Mouse (Mus musculus) kidney, adult 9 months (tissue): ENCODE measurements at regions not wholly inside any gene's neighbourhood (a gene's known extent, or its start where the extent isn't known, plus 50 kb on each side); places are given as distances from the start of the nearest gene placed in this dataset.
"Not testable (repeated sequence)": the region's sequence is repeated elsewhere in the genome, so short reads cannot be mapped to it uniquely, and the experiment has no call there.

Experiments
- DNase-seq: peaks from one replicate; pipeline ENCODE4 v3.0.0; 2022

DNA sequence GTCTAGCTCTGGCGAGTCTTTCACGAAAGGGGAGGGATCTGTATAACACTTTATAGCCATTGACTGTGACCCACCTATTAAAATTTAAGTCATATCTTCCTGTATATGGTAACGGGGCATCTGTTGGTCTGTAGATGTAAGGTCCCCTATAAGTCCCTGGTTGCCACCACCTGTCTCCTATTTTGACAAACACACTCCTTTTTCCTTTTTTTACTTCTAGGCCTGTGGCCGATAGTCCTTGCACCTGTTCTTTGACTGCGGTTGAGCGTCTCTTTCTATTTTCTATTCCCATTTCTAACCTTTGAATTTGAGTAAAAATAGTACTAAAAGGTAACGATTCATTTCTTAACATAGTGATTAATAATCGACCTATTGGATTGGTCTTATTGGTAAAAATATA lies 1034.1 kb upstream of the Sel1l start:
- not testable (repeated sequence) for DNase-seq

DNA sequence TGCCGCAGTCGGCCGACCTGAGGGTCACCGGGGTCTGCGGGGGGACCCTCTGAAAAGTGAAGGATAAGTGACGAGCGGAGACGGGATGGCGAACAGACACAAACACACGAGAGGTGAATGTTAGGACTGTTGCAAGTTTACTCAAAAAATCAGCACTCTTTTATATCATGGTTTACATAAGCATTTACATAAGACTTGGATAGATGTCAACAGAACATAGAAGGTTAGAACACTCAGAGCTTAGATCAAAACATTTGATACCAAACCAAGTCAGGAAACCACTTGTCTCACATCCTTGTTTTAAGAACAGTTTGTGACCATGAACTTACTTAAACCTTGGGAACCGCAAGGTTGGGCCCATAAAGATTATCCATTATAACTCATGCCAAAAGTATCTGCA lies 1033.6 kb upstream of the Sel1l start:
- not testable (repeated sequence) for DNase-seq

DNA sequence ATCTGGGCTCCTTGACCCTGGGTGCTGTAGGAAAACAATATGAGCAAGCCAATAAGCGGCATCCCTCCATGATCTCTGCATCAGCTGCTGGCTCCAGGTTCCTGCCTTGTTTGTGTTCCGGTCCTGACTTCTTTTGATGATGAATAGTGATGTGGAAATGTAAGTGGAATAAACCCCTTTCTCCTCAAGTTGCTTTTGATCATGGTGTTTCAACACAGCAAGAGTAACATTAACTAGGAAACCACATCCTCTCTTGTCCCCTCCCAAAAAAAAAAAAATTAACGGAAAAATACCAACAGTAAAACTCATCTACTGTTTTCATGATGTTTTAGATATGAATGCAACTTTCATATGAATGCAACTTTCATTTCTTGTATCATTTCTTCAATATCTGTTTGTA lies 1024.6 kb upstream of the Sel1l start:
- no peak for DNase-seq

DNA sequence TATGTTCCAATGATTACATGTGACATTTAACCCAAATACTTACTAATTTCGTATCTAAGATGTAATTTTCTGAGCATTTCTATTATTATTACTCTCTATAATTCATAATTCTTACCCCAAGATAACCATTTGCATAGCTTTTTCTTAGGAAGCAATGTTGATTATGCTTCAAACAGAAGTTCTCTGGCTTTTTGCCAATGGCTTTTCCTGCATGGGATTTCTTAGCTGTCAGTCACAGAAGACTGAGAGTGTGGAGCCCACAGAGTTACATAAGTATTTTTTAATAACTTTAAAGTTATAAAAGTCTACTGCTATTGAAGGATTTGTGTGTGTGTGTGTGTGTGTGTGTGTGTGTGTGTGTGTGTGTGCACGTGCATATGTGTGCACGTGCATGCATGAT lies 1020.4 kb upstream of the Sel1l start:
- no peak for DNase-seq

DNA sequence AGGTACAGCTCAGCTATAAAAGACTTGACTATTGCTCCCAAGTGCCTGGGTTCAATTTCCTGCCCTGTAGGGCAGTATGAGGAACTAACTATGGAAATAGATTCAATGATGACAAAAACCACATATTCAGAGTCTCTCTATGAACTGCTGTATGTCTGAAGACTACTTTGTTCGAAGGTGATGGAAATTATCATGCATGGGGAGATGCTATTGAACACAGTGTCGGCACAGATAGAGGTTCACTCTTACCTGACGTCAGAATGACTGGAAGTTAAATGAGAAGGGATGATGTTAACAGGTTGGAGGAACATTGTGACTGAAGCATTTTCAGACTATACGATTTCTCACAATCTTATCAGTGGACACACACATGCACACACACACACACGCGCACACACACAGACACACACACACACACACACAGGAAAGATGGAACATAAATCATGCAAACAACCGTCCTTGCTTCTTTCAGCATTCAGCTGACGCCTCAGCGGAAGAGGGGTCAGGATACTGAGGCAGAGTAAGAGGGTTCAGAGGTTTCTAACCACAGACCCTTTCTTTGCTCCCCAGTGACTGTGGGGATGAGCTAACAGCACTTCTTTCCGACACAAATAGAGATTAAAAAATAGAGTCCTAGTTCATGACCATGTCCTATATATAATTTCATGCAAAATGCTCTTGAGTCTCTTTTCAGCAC lies 974.3 kb upstream of the Sel1l start:
- no peak for DNase-seq

DNA sequence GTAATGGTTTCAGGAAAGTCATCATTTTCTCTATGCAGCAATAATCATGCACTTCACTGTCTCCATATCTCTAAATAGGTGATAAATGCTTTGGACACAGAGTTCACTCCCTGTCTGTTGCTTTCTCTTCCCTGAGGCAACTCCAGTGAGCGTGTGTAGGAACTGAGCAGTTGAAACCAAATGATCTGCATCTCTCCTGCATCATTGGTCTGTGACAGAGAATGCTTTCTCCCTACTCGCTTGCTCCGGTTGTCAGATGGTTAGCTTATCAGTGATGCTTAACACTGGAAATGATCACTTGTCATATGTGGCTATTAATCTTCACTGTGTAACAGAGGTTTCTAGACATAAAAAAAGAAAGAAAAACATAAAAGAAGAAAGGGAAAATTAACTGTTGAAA lies 969.7 kb upstream of the Sel1l start:
- no peak for DNase-seq

DNA sequence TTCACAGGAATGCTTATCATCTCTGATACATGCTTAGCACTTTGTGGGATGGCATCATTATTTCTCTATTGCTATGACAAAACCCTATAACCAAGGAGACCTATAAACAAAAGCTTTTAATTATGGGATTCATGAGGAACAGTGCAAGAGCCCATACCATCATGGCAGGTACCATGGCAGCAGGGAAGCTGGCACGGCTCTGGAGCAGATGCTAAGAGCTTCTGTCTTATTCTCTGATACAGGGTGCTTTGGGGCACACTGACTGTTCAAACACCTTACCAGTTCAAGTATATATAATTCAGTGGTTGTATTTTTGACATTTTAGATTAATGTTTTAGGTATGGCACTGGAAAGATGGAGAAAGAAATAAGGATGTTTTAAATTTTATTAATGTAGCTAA lies 952.2 kb upstream of the Sel1l start:
- no peak for DNase-seq

DNA sequence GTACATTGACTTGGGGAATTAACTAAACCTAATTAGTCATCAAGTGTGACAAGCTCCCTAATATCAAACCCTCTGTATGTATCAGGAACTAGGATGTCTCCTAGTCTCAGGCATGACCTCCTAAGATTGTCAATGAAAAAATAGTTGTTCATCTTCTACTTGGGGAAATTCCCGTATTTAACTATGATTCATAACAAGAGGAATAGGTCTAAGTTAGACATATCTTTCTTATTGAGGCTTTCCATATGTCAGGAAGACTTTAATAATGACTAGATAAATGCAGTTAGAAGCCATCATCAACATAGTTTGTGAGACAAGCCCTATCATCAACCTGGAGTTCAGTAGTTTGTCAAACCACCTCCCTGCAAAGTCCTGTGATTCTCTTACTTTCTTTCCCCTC lies 934.4 kb upstream of the Sel1l start:
- DNase-seq = no peak

DNA sequence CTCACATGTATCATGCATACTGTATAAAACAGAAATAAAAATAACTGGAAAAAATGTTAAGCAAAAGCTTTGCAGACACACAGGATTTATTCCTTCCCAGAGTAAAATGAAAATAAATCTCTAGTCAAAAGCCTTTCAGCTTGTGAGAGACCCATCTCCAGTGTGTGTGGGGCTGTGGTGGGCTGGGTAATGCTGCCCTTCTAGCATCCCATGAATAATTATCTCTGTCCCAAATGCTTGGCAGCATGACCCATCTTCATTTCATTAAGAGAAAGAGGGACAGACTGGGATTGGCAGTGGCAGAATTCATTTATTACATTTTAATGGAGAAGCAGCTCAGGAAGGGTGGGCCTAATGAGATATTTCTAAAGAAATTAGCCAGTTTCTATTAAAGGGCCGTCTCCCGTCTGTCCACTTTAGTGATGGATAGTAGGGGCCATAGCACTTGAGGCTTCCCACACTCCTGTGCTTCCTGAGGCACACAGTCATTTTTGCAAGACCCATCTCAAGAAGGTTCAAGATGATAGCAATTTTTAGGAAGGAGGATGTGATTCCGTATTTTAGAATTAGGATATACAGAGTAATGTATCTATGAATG lies 930.8 kb upstream of the Sel1l start:
- DNase-seq = no peak

DNA sequence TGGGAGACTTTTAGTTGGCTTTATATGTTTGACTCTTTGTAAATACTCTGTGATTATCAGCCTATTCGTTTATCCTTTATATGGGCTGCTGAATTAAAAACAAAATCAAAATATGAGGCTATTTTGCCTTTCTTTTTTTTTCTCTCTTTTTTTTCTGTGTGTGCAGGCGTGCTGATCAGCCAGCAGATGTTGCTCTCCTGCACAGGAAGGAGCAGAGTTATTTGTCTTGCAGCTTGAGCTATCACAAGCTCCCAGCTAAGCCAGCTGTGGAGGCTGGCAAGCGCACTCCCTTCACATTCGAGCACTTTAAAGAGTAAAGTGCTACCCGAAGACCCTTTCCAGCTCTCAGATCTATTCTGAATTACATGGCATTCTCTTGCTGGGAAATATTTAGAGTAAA lies 926.7 kb upstream of the Sel1l start:
- no peak for DNase-seq

DNA sequence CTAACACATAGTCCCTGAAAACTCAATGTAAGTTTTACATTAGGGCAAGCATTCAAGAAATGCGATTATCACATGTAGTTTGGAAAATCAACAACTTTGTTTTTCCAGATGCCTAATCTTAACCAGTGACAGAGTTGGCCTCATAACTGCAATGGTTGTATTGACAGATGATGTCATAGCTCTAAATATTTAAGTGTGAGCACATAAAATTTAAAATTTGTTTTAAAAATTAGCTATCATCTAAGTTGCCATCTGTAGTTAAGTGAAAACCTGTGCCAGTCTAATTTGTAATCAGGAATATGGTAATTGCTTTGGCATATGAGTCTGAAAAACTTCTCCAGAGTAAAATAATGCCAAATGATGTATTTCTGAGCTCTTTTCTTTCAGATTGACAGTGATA lies 899.6 kb upstream of the Sel1l start:
- no peak for DNase-seq

DNA sequence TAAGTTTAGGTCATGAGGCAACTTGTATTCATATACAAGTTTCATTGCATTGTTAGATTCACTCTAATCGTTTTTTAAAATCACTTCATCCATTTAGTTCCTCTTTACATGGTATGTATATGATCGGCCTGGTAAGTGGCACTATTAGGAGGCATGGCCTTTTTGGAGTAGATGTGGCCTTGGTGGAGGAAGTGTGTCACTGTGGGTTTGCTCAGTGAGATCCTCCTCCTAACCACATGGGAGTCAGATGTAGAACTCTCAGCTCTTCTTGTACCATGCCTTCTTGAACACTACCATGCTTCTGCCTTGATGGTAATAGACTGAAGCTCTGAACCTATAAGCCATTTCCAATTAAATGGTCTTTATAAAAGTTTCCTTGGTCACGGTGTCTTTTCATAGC lies 891.9 kb upstream of the Sel1l start:
- no peak for DNase-seq

DNA sequence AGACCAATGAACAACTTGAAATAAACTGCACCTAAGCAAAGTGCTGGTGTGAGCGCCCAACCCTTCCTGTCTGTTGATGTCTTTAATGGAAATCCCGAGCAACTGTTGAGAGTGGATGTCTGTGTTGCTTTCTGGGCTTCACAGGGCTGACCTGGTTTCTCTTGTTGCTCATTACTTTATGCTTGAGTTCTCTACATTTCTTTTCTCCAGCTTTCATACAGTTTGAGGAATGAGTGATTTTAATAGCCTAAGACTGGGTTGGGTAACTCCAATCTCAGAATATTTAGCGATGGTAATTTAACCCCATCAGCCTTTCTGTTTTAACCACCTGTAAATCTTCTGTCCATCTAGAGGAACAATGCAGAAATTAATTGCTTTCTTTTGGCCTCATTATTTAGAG lies 890.2 kb upstream of the Sel1l start:
- no peak for DNase-seq

DNA sequence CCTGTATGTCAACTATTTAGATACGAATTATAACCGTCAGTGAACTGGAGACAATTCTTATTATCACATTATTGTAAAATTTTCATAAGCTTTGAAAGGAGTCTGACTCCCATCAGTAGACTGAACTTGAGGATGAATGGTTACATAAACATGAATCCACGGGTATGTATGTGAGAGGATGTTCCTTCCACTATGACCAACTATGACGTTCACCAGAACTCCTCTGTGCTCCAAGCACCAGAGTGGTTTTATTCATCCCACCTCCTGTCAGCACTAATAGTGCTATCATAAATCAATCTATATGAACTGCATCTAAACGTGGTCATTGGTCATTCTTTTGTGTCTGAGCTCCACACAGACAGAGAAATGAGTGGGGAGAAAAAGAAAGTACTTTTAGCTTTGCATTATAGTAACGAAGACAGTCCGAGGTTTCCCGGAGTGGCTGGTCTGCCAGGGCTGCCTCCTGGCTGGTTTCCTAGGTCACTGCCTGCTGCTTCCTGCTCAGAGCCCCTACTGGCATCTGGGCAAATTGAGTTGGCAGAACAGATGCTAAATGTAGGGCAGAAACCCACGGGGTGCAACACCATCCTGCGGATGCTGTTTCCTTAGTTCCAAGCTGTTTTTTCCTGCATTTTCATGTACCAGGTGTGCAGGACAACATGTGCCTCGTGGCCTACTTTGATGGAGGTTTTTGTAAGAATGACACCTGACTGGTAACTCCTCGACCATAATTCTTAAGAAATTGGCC lies 888.8 kb upstream of the Sel1l start:
- no peak for DNase-seq

DNA sequence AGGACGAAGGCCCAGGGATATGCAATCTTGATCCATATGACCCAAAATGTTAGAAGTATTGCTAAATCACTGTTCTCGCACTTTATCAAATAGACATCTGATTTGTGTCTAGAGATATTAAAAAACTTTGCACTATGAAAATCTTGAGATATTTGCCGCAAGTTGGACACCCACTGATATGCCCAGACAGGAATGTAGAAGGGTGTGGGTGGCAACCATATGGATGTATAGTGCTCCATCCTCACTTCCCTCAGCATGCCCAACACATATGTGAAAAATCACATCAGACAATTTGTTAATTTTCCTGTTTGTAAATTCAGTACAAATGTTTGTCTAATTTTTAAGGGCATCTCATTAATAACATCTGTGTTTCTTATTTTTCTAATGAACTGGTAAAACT lies 874.1 kb upstream of the Sel1l start:
- no peak for DNase-seq

DNA sequence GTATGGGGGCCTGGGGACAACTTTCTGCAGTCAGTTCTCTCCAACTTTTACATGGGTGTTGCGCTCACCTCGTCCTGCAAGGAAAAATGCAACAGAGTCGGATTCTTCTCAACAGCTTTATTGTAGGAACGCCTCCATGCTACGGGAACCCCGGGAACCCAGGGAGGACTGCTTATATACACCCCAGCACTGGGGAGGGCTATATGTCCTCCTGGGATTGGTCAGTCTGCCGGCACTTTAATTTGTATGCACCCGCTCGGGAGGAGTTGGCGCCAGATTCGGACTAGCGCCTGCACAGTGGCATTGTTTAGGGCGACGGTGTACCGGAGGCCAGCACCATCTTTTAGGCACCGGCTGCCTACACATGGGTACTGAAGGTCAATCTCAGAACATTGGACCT lies 864.5 kb upstream of the Sel1l start:
- DNase-seq = no peak

DNA sequence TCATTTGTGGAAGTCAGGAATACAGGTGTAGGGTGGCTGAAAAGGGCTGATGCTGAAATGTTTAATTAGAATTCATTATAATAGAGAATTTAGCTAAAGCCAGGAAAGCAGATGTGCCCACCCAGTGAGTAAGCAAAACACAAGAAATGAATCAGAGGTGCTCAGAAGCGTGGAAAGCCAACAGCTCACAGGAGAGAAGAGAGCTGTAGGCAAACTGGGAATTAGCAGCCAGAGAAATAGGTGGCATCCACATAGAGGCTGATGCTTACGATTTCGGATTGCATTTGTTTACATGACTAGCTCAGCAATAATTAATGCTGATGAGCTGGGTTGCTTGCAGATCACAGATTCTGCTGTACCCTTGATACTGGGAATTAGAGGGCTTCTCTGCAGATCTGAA lies 859.5 kb upstream of the Sel1l start:
- no peak for DNase-seq

DNA sequence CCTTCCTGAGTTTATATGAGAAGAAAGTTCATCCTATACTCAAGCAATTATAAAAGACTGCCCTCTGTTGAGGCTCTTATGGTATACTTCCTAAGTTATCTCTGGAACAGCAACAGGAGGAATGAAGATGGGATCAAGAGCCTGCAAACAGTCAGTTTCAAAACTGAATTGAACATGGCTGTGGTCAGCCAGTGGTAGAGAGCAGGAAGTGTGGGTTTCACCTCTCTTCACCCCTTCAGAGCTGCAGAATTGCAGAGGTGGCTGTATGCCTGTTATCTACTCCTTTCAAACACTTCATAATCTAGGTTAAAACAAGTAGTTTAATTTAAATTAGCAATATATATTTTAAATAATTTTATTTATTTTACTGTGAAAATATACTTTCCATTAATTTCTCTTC lies 854.8 kb upstream of the Sel1l start:
- DNase-seq = no peak

DNA sequence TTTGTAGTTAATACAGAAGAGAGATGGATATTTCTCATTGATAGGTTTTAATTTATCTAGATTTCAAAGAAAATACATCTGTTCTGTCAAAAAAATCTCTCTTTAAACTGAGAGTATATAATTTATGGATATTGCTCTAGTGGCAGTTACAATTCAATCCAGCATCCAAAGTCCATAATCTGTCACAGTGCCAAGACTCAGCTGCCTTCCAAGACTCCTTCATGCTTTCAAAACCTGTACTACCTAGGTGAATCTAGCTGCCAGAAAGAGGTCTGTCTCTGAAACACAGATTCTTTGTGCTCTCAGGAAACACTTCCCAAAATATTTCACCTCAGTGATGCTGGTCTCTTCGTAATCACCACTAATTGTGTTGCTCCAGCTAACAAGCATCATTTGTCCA lies 844.0 kb upstream of the Sel1l start:
- DNase-seq = no peak

DNA sequence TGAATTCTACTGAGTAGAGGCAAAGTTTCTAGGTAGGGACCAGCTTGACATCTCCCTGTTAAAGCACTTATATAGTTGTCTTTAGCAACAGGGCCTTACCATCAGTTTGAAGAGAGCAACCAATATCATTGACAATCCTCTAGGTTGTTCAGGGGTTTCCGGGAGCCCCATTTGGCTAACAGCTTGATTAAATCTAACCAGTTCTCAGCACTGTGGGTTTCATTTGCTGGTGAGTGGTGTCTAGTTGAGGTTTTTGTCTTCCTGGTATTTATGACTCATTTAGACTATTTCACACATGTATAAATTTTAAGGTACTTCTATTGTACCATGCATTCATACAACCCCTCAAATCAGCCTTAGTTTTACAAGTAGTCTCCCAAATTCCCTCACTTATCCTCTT lies 823.4 kb upstream of the Sel1l start:
- DNase-seq = no peak

DNA sequence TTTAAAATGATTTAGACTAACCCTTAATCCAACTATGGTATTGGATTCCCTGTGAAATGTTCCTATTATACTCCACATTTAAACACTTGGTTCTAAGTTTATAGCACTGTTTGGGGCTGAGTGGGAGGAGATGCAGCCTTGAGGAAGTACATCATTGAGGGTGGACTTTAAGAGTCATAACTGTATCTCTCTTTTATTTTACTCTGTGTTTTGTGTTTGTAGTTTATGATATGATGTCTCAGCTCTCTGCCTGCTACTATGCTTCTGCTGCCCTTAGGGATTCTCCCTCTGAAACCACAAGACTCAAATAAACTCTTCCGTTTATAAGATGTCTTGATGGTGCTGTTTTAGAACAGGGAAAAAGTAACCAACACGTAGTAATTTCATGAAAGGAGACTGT lies 797.7 kb upstream of the Sel1l start:
- no peak for DNase-seq

DNA sequence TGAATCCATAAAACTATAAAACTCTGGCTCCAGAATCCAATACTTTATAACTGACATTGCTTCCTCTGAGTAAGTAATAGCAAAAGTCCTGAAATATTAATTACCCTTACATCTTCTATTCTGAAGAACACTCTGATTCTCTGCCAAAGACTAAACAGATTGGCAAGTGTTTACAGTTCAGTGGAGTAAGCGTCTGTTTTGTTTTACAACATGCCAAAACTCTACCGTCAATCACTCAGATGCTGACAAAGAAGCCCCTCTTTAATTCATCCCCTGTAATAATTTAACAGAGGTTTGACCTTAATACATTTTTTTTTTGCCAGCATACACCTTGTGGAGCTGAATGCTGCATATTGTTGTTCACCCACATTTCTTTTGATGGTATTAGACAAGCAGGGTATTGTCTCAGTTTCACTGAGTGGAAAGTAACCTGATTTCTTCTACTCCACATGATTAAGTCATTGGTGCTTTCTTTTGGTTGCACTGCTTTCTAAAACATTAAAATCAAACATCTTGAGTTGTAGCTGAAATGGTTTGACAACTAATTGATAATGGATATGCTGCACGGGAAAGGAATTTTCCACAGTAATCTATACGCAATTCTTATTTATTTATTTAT lies 796.2 kb upstream of the Sel1l start:
- DNase-seq = no peak

DNA sequence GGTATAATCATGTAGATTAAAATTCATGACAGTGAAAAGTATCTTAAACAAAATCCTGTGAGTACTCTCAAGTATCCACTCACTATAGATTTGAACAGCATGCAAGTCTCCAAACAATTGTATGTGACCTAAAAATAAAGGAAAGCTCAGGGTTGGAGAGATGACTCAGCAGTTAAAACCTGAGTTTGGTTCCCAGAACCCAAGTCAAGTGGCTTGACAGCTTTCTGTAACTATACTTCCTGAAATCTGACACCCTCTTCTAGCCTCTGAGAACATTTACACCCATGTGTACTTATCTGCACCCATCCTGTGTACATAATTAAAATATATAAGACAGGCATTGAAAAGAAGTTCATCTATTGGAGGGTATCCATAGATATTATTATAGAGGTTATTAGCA lies 770.2 kb upstream of the Sel1l start:
- no peak for DNase-seq

DNA sequence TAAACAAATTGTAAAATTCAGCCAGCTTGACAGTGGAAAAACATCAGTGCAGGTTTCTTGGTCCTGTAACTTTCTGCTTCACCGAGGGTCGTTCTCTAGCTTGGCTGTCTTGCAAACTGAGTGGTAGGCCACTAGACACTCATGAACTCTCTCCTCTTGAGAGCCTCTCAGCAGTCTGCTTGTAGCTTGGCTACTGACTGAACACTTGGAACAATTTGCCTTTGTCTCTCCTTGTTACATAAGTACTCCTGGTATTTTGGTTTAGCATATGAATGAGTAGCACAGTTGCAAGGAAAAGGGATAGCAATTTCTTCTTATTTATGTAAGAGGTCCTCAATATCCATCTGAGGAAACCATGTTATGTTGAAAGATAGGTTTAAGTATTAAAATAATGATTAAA lies 769.6 kb upstream of the Sel1l start:
- DNase-seq = no peak
